Mouse (Mus musculus): ENCODE measurements around the gene Zfp940. TPM values are rescaled to one million over a fixed set of nuclear protein-coding genes. Genes with fewer than 3 reads are reported as not detected.
A peak's percentile ranks its signal among the peaks of the same experiment; 100 is the strongest.

Zfp940 gene
- polyA plus RNA-seq, 1 experiment from 2014 or later, result 11.3 TPM

- Histone ChIP-seq H3K27ac (ENCODE audit: low read depth, low read length) (no peak overlapping the region), H3K9me3 (ENCODE audit: control insufficient read depth, low read length) (no peaks in the 10 kb centered on the region), H3K4me1 (replicated peaks; ENCODE audit: control insufficient read depth, insufficient read depth, low read length) (peaks cover 8% of the 10 kb centered on the region; the same call in 1 of the 2 replicates), H3K36me3 (ENCODE audit: control insufficient read depth, insufficient read depth, low read length) (peaks cover 5% of the 10 kb centered on the region; the same call in 1 of the 2 replicates), H3K27me3 (ENCODE audit: control insufficient read depth, insufficient read depth, low read length) (no peaks in the 10 kb centered on the region), H3K4me3 (ENCODE audit: low read depth, low read length) (peak overlapping the region; percentile 76), H3K4me2 (ENCODE audit: low read depth, low read length, severe bottlenecking) (peak overlapping the region; percentile 80), H3K9ac (ENCODE audit: low read length) (peak overlapping the region; percentile 50)
- DNase-seq (ENCODE audit: low spot score) (no peak), ATAC-seq (replicated peaks; ENCODE audit: low FRiP score) (no peak)
- 68% methylated on average over 8 of the region's 8 CpGs for WGBS
These were observed 68.4 kb downstream of the Zfp940 start for GRCm38 (mm10) chr7:29785023-29785422.

DNA sequence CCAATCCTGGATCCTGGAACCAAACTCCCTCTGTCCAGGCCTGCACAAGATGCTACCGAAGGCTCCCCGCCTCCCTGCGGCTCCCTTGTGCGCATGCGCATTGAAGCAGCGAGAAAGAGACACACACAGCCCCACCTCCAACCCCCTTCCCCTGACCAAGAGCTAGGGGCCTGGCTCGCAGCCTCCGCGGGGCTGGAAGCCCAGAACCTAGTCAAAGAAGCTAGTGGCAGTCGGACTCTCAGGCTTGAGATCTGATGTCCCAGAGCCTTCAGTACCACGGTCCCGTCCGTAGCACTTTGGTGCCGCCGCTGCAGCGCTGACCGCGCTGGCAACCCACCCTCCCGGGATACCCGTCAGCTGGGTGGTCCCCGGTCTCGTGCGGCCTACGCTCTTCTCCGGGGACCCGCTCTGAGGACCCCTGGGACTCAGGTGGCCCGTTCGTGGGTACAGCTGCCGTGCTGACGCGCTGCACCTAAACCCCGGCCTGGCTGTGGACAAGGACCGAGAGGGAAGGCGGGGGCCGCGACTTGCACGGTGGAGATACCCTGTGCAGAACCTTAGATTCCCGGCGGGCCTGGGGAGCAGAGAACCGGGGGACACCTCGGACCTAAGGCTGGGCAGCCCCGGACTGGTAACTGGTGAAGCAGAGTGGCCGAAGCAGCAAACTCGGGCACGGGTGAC, 69.5 kb downstream of the Zfp940 start, which contains the start of gene Zfp30:
Gene Zfp30 (plus strand): TSS at position 128 of the 681 bp plus-strand sequence.
- DNase-seq (ENCODE audit: low spot score) (peak; percentile 95), ATAC-seq (replicated peaks; ENCODE audit: low FRiP score) (peak; percentile 98)
- H3K27ac ChIP-seq (ENCODE audit: low read depth, low read length), result peak within 1 kb of the TSS; percentile 78
- peak within 1 kb of the TSS; percentile 76 for H3K4me3 ChIP-seq (ENCODE audit: low read depth, low read length)
- H3K4me1 ChIP-seq (replicated peaks; ENCODE audit: control insufficient read depth, insufficient read depth, low read length), result peaks cover 8% of the 10 kb centered on the region; the same call in 1 of the 2 replicates
- H3K27me3 ChIP-seq (ENCODE audit: control insufficient read depth, insufficient read depth, low read length), result no peaks in the 10 kb centered on the region
- under 1% methylated on average over 45 of the region's 45 CpGs for WGBS
- H3K9me3 ChIP-seq (ENCODE audit: control insufficient read depth, low read length), result no peaks in the 10 kb centered on the region
- H3K36me3 ChIP-seq (ENCODE audit: control insufficient read depth, insufficient read depth, low read length), result no peaks in the 10 kb centered on the region
- peak within 1 kb of the TSS; percentile 90 for H3K9ac ChIP-seq (ENCODE audit: low read length)
- peak within 1 kb of the TSS; percentile 80 for H3K4me2 ChIP-seq (ENCODE audit: low read depth, low read length, severe bottlenecking)

Other genes with a start within 250 kb of the Zfp940 start
- 0.11 TPM in 1 of 2 replicates, not detected in the other for gene Catsperg2, start 126.6 kb downstream of the Zfp940 start, polyA plus RNA-seq (2014; fragmentation: Nextera tagmentation; extraction: Ambion mirVana)
- 15.5 and 17.3 TPM in 2 replicates for gene Zfp84, start 85.1 kb downstream of the Zfp940 start, polyA plus RNA-seq (2014; fragmentation: Nextera tagmentation; extraction: Ambion mirVana)
- 10.2 and 11.0 TPM in 2 replicates for gene Zfp30, start 69.7 kb downstream of the Zfp940 start, polyA plus RNA-seq (2014; fragmentation: Nextera tagmentation; extraction: Ambion mirVana)
- gene Zfp790, start 37.6 kb downstream of the Zfp940 start, polyA plus RNA-seq (2014; fragmentation: Nextera tagmentation; extraction: Ambion mirVana), result 18.6 and 19.0 TPM in 2 replicates
- gene Zfp420, start 6.3 kb upstream of the Zfp940 start, polyA plus RNA-seq (2014; fragmentation: Nextera tagmentation; extraction: Ambion mirVana), result 10.4 and 13.4 TPM in 2 replicates
- 12.4 and 13.7 TPM in 2 replicates for gene Zfp27, start 52.9 kb upstream of the Zfp940 start, polyA plus RNA-seq (2014; fragmentation: Nextera tagmentation; extraction: Ambion mirVana)
- gene Zfp383, start 54.6 kb upstream of the Zfp940 start, polyA plus RNA-seq (2014; fragmentation: Nextera tagmentation; extraction: Ambion mirVana), result 7.5 and 7.9 TPM in 2 replicates
- 13.1 and 13.2 TPM in 2 replicates for gene Zfp74, start 100.4 kb upstream of the Zfp940 start, polyA plus RNA-seq (2014; fragmentation: Nextera tagmentation; extraction: Ambion mirVana)
- gene Zfp568, start 130.3 kb upstream of the Zfp940 start, polyA plus RNA-seq (2014; fragmentation: Nextera tagmentation; extraction: Ambion mirVana), result 13.6 and 15.3 TPM in 2 replicates
- 5.6 and 6.2 TPM in 2 replicates for gene Zfp14, start 197.7 kb upstream of the Zfp940 start, polyA plus RNA-seq (2014; fragmentation: Nextera tagmentation; extraction: Ambion mirVana)
- gene Zfp82, start 219.2 kb upstream of the Zfp940 start, polyA plus RNA-seq (2014; fragmentation: Nextera tagmentation; extraction: Ambion mirVana), result 6.6 and 7.5 TPM in 2 replicates
- gene Gm26920, start 236.7 kb upstream of the Zfp940 start, polyA plus RNA-seq (2014; fragmentation: Nextera tagmentation; extraction: Ambion mirVana), result 1.9 and 2.9 TPM in 2 replicates
- 12.8 and 13.8 TPM in 2 replicates for gene Zfp566, start 236.9 kb upstream of the Zfp940 start, polyA plus RNA-seq (2014; fragmentation: Nextera tagmentation; extraction: Ambion mirVana)
- 121 and 124 TPM in 2 replicates for gene Zfp260, start 241.1 kb upstream of the Zfp940 start, polyA plus RNA-seq (2014; fragmentation: Nextera tagmentation; extraction: Ambion mirVana)

Data from forebrain, embryonic 11.5 days (tissue).